Mouse (Mus musculus): ENCODE results near the gene Rhox9. TPM values are rescaled to one million over a fixed set of nuclear protein-coding genes. Genes with fewer than 3 reads are reported as not detected.

Rhox9 gene
- polyA plus RNA-seq (2017; shearing (Covaris generic)) = under 1 TPM; 0.12 to 0.67 TPM

DNA sequence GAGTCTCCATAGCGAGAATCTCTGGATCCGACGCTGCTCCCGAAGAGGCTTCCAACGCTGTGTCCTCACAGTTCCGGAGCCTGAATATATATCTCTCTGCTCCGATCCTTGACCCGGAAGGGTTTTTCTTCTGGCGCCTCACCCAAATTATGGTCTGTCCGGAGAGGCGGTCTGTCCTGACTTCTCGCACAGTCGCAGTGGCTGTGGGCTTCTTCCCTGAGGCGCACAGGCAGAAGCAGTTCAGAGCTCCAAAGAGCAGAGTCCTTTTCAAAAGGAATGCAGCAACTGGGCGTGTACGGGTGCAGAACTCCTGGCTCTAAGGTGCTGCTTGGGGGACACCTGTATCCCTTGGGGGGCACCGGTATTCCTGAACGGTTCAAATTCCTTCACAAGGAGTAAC, at the start of gene Rhox9:
Gene Rhox9 (minus strand): TSS at position 101 of the 400 bp plus-strand sequence.

DNA sequence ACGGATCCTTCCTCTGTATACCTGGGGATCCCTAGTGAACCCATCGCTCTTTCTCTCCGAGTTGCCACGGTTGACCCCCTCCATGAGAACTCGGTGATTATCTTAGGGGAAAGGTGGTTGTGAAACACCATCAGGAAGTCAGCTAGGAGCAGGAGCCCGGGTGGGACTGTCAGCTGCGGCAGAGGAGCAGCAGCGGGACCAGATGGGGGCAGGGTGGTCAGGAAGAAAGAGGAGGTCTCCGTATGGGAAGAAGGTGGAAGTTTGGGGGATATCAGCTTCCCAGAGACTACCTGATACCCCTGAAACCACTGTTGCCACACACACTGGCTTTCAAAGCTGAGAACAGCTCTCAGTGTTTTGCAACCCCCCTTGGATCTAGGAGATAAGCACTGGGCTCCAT, 4.4 kb downstream of the Rhox9 start, which contains the start of gene Rhox7b:
Gene Rhox7b (minus strand): TSS at position 101 of the 400 bp plus-strand sequence.

DNA sequence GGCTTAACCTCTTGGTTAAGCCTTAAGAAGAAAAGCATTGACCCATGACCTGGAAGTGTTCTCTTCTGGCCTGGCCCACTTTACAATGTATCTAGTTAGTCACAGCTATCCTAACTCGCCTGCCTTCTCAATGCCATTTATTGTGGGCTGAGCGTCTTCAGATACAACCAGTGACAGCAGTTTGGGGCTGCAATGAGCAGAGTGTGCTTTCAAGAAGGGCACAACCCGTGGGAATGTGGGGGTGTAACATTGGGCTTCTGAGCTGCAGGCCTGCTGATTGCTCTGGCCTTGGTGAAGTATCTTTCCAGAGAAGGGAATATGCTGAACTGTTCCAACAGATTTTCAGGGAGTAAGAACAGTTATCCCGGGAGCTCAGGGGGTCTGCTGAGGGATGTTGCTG, 22.7 kb downstream of the Rhox9 start, which contains the start of gene Rhox8:
Gene Rhox8 (minus strand): TSS at position 101 of the 400 bp plus-strand sequence.

Other genes starting within 250 kb of the Rhox9 start
- gene Rhox3h, start 233.0 kb downstream of the Rhox9 start, polyA plus RNA-seq (2017; shearing (Covaris generic)) = not detected
- gene Rhox2h, start 228.5 kb downstream of the Rhox9 start, polyA plus RNA-seq (2017; shearing (Covaris generic)) = not detected
- not detected for gene Rhox5, start 96.9 kb downstream of the Rhox9 start, polyA plus RNA-seq (2017; shearing (Covaris generic))
- gene Rhox6, start 74.9 kb downstream of the Rhox9 start, polyA plus RNA-seq (2017; shearing (Covaris generic)) = under 1 TPM in 1 of 2 experiments, not detected in 1; 0.39 TPM
- 1 to 10 TPM in 1 of 2 experiments, under 1 TPM in 1; 0.34 to 1.2 TPM for gene Rhox7a, start 70.1 kb downstream of the Rhox9 start, polyA plus RNA-seq (2017; shearing (Covaris generic))
- not detected for gene Rhox8, start 22.8 kb downstream of the Rhox9 start, polyA plus RNA-seq (2017; shearing (Covaris generic))
- gene Rhox7b, start 4.5 kb downstream of the Rhox9 start, polyA plus RNA-seq (2017; shearing (Covaris generic)) = under 1 TPM in 1 of 2 experiments, not detected in 1; 0.24 TPM
- gene Btg1-ps1, start 117.0 kb upstream of the Rhox9 start, polyA plus RNA-seq (2017; shearing (Covaris generic)) = 1 to 10 TPM in 1 of 2 experiments, under 1 TPM in 1; 0.18 to 1.2 TPM
- 1 to 10 TPM in 1 of 2 experiments, not detected in 1; 1.1 TPM for gene Btg1-ps2, start 141.3 kb upstream of the Rhox9 start, polyA plus RNA-seq (2017; shearing (Covaris generic))
- not detected for gene Rhox10, start 164.7 kb upstream of the Rhox9 start, polyA plus RNA-seq (2017; shearing (Covaris generic))
- not detected for gene Rhox11, start 183.4 kb upstream of the Rhox9 start, polyA plus RNA-seq (2017; shearing (Covaris generic))
- not detected for gene Rhox12, start 209.1 kb upstream of the Rhox9 start, polyA plus RNA-seq (2017; shearing (Covaris generic))
- not detected for gene Rhox13, start 219.4 kb upstream of the Rhox9 start, polyA plus RNA-seq (2017; shearing (Covaris generic))